Mouse (Mus musculus) olfactory bulb, adult 2 months (tissue): Measurements from ENCODE around the gene Ccdc85b.

ENCODE experiments used
- CTCF ChIP-seq: fragments of 200-500 bp; IDR thresholded peaks from 2 replicates; pipeline ENCODE4 v1.5.1; 2012; ENCODE audit warnings: low read depth, mild to moderate bottlenecking, low read length, moderate library complexity; ENCODE audit not compliant: insufficient read depth
- POLR2A ChIP-seq: fragments of 200-500 bp; IDR thresholded peaks from 2 replicates; pipeline ENCODE4 v1.6.1; 2012; ENCODE audit warnings: mild to moderate bottlenecking, low read depth, low read length, moderate library complexity; ENCODE audit not compliant: insufficient read depth

DNA sequence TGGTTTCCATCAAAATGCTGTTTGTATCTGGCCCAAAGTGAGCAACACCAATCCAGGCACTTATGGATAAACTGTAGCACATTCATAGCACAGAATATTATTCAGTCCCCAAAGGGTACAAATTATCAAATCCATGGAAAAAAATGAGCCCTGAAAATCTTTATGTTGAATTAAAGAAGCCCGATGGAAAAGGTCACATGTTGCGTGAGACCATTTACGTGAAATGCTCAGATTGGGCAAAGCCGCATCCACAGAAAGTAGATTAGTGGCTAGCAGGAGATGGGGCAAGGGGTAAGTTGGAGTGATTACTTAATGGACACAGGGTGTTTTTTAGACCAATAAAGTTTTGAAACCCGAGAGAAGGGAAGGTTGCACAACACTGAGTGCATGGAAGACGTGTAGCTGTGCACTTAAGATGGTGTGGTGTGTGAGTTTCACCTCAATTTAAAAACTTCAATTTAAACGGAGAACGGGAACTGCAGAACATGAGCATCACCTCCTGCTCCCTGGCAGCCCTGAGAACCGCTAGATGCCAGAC is 13.3 kb downstream of the Ccdc85b start:
- no peak for TF ChIP-seq CTCF
- no peak for TF ChIP-seq POLR2A
